Mouse (Mus musculus) heart, adult 11 months (tissue): ENCODE measurements around the gene Smarcd2.

Experiments used
- DNase-seq: peaks from one replicate; pipeline ENCODE4 v3.0.0; 2022

Smarcd2 gene

GRCm38 (mm10) chr11:106272644-106273310 is at the start of gene Smarcd2:
Gene Smarcd2, minus strand, starts transcription at chr11:106272972.
- peak; percentile 100 for DNase-seq

DNA sequence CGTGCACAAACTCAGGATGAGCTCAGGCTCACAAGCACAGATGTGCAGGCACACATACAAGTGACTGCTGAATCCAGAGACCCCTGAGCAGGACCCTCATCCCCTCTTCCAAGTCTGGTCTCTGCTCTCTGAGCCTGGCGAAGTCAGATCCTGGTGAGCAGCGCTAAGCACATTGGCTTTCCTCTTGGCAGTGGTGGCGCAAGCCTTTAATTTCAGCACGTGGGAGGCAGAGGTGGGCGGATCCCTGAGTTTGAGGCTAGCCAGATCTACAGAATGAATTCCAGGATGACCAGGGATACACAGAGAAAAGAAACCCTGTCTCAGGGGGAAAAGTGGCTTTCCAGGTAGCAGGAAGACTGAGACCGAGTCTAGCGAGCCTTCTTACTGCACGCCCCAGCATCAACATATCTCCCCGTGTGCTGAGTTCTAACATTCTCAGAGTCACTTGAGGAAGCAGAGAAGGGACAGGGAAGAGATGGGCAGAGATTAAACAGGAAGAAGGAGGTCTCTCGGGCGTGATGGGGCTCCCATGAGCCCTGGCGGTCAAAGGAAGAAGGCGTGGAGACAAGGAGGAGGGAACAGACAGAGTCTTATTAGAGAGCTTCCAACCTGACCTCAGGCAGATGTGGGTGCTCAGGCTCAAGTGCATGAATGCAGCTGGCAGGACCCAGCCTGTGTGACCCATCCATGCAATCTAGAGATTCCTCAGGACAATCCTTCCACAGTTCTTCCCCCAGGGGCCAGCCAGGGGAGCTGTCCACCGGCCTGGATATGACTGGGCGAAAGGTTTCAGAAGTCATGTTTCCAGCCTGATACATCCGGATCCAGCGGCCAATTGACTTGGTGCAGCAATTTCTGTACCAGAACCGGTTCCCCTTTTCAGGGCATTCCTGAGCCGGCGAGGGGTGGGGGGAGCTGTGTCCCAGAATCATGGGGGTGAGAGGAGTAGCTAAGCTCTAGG is 45.9 kb upstream of the Smarcd2 start:
- DNase-seq: peak; percentile 96

- DNase-seq: no peak
These were observed 45.0 kb upstream of the Smarcd2 start for GRCm38 (mm10) chr11:106317801-106318200.

GRCm38 (mm10) chr11:106316416-106316815 is 43.6 kb upstream of the Smarcd2 start:
- DNase-seq: no peak

- DNase-seq: peak; percentile 90
These were observed 41.6 kb upstream of the Smarcd2 start, which contains the start of gene Cd79b for GRCm38 (mm10) chr11:106314333-106314812. Gene Cd79b, minus strand, starts transcription at chr11:106314762.

- DNase-seq: peak; percentile 87
These were observed 40.8 kb upstream of the Smarcd2 start for GRCm38 (mm10) chr11:106313533-106313932.

DNA sequence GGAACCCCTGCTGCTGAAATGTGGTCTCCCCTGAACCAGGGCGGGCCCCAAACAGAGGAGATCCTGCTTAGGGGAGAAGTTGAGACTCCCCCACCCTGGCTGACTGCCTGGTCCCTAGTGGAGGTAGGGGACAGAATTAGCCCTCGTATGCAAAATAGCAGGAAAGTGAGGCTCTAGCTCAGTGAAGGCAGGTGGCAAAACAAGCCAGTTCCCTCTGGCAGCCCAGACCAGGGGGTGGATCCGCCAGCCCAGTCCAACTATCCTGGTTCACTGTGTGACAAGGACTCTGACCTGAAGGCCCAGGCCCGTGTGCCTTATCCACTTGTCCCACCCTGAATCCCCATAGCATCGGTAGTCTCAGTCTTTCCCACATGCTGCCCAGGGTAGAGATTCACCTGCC is 37.4 kb upstream of the Smarcd2 start:
- no peak for DNase-seq

DNA sequence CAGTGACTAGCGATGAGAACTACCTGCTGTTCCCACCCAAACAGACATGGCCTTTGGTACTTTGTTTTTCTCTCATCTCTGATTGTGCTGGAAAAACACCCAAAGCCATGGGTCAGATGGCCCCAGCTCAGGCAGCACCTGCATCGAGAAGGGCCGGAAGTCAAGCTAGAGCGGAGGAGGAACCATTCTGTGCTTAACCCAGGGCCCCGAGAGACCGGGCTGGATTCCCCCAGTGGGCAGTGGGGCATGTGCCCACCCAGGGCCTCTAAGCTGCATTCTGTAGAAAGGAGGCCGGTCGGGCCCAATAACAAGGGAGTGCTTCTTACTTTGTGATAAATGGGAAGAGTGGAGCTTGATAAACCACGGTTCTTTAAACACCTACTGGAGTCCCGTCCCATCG is 35.4 kb upstream of the Smarcd2 start:
- peak; percentile 89 for DNase-seq

DNA sequence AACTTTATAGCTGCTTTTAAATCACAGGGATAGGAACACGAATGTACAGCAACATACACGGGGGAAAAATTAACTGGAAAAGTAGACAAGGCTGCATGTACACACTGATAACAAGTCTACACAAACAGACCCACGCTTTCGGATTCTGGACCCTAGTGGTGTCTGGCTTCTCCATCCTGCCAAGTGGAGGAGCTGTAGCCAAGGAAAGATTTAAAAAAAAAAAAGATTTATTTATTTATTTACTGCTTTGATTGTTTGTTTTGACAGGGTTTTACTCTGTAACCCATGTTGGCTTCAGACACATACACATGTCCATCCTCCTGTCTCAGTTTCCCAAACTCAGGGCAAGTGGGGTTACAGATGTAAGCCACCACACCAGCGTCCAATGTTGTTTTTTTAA is 34.7 kb upstream of the Smarcd2 start:
- no peak for DNase-seq

- no peak for DNase-seq
These were observed 34.0 kb upstream of the Smarcd2 start for GRCm38 (mm10) chr11:106306758-106307157.

DNA sequence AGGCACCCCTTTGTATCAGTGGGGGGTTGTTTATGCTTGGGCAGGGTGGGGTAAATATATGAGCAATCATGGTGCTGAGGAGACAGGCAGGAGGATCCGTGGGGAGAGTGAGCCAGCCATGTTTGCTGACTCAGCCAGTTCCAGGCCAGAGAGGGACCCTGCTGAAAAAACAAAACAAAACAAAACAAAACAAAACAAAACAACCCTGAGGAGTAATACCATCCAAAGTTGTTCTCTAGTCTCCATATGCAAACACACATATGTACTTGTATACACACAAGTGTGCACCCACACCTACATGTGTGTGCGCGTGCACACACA is 33.3 kb upstream of the Smarcd2 start:
- DNase-seq: no peak

- peak; percentile 93 for DNase-seq
These were observed 32.7 kb upstream of the Smarcd2 start for GRCm38 (mm10) chr11:106305348-106306064.

GRCm38 (mm10) chr11:106302634-106303033 is 29.9 kb upstream of the Smarcd2 start:
- DNase-seq: no peak

DNA sequence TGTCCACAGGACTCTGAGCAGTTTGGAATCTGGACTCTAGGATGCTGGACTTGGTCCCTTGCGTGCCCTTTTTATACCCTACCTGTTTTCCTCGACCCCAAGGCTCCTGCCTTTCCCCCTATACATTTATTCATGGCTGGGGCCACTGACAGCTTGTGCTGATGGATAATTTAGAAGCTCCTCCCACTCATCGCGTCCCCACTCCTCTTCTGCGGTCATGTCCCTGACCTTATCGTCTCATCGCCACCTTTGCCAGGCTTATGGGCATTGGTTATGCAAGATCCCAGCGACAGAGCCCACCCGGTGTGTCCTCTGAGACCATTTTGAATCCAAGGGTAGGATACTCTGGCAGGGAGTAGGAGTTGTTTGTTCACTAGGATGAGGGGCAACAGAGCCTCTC is 29.0 kb upstream of the Smarcd2 start, which contains the start of gene Gh:
Gh (minus strand) TSS at position 101 of the 400 bp plus-strand sequence.
- no peak for DNase-seq

DNA sequence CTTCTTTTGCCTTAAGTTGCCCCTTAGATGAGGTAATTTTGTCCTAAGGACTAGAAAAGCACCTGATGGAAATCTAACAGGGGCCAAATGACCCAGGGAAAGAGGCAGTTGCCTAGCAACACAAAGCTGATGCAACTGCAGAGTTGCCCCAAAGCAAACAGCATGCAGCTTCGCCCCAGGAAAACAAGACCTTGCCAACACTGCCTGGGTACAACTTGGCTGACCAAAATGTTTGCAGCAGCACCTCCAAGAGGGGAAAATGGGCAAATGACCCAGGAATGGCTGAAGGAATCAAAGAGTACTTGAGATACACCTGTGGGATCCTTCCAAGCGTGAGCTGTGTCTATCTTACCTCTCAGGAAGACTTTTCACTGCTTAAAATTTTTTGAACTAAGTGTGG is 19.1 kb upstream of the Smarcd2 start:
- no peak for DNase-seq

GRCm38 (mm10) chr11:106290376-106290775 is 17.6 kb upstream of the Smarcd2 start:
- DNase-seq: no peak

- DNase-seq: peak; percentile 95
These were observed 16.6 kb upstream of the Smarcd2 start for GRCm38 (mm10) chr11:106289369-106289768.

- DNase-seq: no peak
These were observed 14.2 kb upstream of the Smarcd2 start for GRCm38 (mm10) chr11:106286987-106287386.

- DNase-seq: no peak
These were observed 13.4 kb upstream of the Smarcd2 start for GRCm38 (mm10) chr11:106286206-106286605.

DNA sequence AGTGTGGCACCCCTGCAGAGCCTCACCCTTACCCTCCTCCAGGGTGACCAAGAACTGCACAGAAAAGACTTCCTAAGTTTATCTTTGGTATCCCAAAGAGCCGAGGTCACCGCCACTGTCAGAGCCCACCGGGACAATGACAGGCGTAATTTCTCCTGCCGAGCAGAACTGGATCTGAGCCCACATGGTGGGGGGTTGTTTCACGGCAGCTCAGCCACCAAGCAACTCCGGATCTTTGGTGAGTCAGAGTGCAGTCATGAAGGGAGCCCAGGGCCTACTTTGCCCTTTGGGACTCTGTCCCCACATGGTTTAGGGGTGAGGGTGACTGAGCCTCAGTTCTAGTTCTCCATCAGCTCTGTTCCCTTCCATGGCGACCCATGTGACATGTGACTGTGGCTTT is 11.4 kb upstream of the Smarcd2 start:
- no peak for DNase-seq

DNA sequence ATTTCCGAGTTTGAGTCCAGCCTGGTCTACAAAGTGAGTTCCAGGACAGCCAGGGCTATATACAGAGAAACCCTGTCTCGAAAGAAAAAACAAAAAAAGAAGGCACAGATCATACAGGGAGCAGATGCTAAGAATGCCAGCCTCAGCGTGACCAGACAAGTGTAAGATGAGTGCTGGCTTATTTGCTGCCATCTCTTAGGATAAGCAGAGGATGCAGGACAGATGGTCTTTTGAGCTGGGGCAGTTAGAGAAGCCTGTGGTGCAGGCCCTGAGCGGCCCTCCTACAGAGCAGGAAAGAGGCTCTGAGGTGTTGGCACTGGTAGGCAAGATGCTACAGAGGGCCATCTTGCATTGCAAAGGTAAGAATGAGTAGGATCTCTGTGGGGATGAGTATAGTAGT is 10.6 kb upstream of the Smarcd2 start:
- DNase-seq: no peak

GRCm38 (mm10) chr11:106282452-106282851 is 9.7 kb upstream of the Smarcd2 start:
- no peak for DNase-seq

- DNase-seq: peak; percentile 99
These were observed 3.7 kb upstream of the Smarcd2 start, which contains the start of gene Tcam1 for GRCm38 (mm10) chr11:106276454-106276853. Gene Tcam1, plus strand, starts transcription at chr11:106276672.
